Mouse (Mus musculus): ENCODE data around the gene Adgrv1. TPM values are rescaled to one million over a fixed set of nuclear protein-coding genes. Genes with fewer than 3 reads are reported as not detected.
A peak's percentile ranks its signal among the peaks of the same experiment; 100 is the strongest.

Gene Adgrv1
- polyA plus RNA-seq, 1 experiment from 2014 or later, result 4.6 TPM

GRCm38 (mm10) chr13:81316581-81316980 lies 316.4 kb downstream of the Adgrv1 start:
- no peak for ATAC-seq (ENCODE audit: low FRiP score, low TSS enrichment)
- H3K9ac ChIP-seq (ENCODE audit: low read depth, low read length), result no peak overlapping the region
- 88% methylated on average over 4 of the region's 4 CpGs for WGBS
- no peak overlapping the region for H3K4me2 ChIP-seq (replicated peaks; ENCODE audit: low read depth, low read length)
- H3K27ac ChIP-seq (ENCODE audit: low read depth, low read length), result no peak overlapping the region
- H3K27me3 ChIP-seq (ENCODE audit: control insufficient read depth, insufficient read depth, low read length), result no peaks in the 10 kb centered on the region
- no peaks in the 10 kb centered on the region for H3K4me1 ChIP-seq (ENCODE audit: control insufficient read depth, insufficient read depth, low read length)
- no peaks in the 10 kb centered on the region for H3K9me3 ChIP-seq (ENCODE audit: control insufficient read depth, low read length)
- no peaks in the 10 kb centered on the region for H3K36me3 ChIP-seq (ENCODE audit: control insufficient read depth, insufficient read depth, low read length)
- no peak overlapping the region for H3K4me3 ChIP-seq (ENCODE audit: low read length)

GRCm38 (mm10) chr13:81314306-81315120 lies 318.4 kb downstream of the Adgrv1 start:
- no peaks in the 10 kb centered on the region for H3K9me3 ChIP-seq (ENCODE audit: control insufficient read depth, low read length)
- H3K27ac ChIP-seq (ENCODE audit: low read depth, low read length), result no peak overlapping the region
- no peaks in the 10 kb centered on the region for H3K4me1 ChIP-seq (ENCODE audit: control insufficient read depth, insufficient read depth, low read length)
- no peaks in the 10 kb centered on the region for H3K27me3 ChIP-seq (ENCODE audit: control insufficient read depth, insufficient read depth, low read length)
- 57% methylated on average over 7 of the region's 7 CpGs for WGBS
- no peaks in the 10 kb centered on the region for H3K36me3 ChIP-seq (ENCODE audit: control insufficient read depth, insufficient read depth, low read length)
- no peak overlapping the region for H3K4me2 ChIP-seq (replicated peaks; ENCODE audit: low read depth, low read length)
- no peak overlapping the region for H3K9ac ChIP-seq (ENCODE audit: low read depth, low read length)
- ATAC-seq (ENCODE audit: low FRiP score, low TSS enrichment), result peak; percentile 64; the same call in 1 of the 2 replicates
- H3K4me3 ChIP-seq (ENCODE audit: low read length), result no peak overlapping the region

DNA sequence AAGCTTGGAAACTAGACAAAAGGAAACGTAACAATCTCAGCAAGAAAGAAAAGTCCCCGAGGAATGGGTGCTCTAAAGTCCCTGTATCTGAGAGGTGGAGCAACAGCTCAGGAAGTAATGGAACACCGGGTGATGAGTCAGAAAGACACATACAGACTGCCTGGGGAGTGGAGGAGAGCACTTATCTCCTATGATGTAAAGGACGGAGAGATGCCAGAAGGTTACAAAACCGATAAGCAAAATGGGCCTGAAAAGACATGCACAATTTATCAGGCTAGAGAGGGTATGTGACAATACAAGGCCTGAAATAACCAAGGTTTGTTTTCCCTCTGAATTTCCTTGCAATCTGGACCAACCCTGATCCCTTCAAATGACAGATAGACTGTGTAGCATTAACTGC lies 320.8 kb downstream of the Adgrv1 start:
- Histone ChIP-seq H3K36me3 (ENCODE audit: control insufficient read depth, insufficient read depth, low read length) (no peaks in the 10 kb centered on the region), H3K9me3 (ENCODE audit: control insufficient read depth, low read length) (no peaks in the 10 kb centered on the region), H3K4me3 (ENCODE audit: low read length) (no peak overlapping the region), H3K4me2 (replicated peaks; ENCODE audit: low read depth, low read length) (no peak overlapping the region), H3K27ac (ENCODE audit: low read depth, low read length) (no peak overlapping the region), H3K9ac (ENCODE audit: low read depth, low read length) (no peak overlapping the region), H3K27me3 (ENCODE audit: control insufficient read depth, insufficient read depth, low read length) (no peaks in the 10 kb centered on the region), H3K4me1 (ENCODE audit: control insufficient read depth, insufficient read depth, low read length) (no peaks in the 10 kb centered on the region)
- ATAC-seq (ENCODE audit: low FRiP score, low TSS enrichment), result no peak
- WGBS, result 66% methylated on average over 5 of the region's 5 CpGs

- Histone ChIP-seq H3K4me3 (ENCODE audit: low read length) (no peak overlapping the region), H3K27me3 (ENCODE audit: control insufficient read depth, insufficient read depth, low read length) (no peaks in the 10 kb centered on the region), H3K9ac (ENCODE audit: low read depth, low read length) (no peak overlapping the region), H3K4me1 (ENCODE audit: control insufficient read depth, insufficient read depth, low read length) (no peaks in the 10 kb centered on the region), H3K9me3 (ENCODE audit: control insufficient read depth, low read length) (no peaks in the 10 kb centered on the region), H3K4me2 (replicated peaks; ENCODE audit: low read depth, low read length) (no peak overlapping the region), H3K36me3 (ENCODE audit: control insufficient read depth, insufficient read depth, low read length) (no peaks in the 10 kb centered on the region), H3K27ac (ENCODE audit: low read depth, low read length) (no peak overlapping the region)
- WGBS, result 44% methylated on average over 1 of the region's 1 CpGs
- no peak for ATAC-seq (ENCODE audit: low FRiP score, low TSS enrichment)
Measured at GRCm38 (mm10) chr13:81300851-81301250, 332.1 kb downstream of the Adgrv1 start.

DNA sequence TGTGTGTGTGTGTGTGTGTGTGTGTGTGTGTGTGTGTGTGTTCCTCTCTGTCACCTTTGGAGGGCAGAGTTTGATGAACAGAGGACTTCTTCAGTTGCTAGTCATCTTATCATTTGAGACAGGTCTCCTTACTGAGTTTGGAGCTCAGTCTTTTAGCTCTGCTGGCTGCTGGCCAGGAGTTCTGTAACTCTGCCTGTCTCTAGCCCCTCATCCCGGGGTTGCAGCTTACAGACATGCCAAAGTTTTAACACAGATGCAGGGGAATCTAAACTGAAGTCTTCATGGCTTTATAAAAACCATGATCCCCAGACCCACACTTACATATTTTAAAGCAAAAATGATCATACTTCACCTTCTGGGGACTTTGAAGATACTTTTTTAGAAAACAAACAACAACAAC lies 338.8 kb downstream of the Adgrv1 start:
- Histone ChIP-seq H3K27me3 (ENCODE audit: control insufficient read depth, insufficient read depth, low read length) (no peaks in the 10 kb centered on the region), H3K27ac (ENCODE audit: low read depth, low read length) (no peak overlapping the region), H3K4me2 (replicated peaks; ENCODE audit: low read depth, low read length) (no peak overlapping the region), H3K4me3 (ENCODE audit: low read length) (no peak overlapping the region), H3K9me3 (ENCODE audit: control insufficient read depth, low read length) (no peaks in the 10 kb centered on the region), H3K9ac (ENCODE audit: low read depth, low read length) (no peak overlapping the region), H3K36me3 (ENCODE audit: control insufficient read depth, insufficient read depth, low read length) (no peaks in the 10 kb centered on the region), H3K4me1 (ENCODE audit: control insufficient read depth, insufficient read depth, low read length) (no peaks in the 10 kb centered on the region)
- ATAC-seq (ENCODE audit: low FRiP score, low TSS enrichment), result no peak
- WGBS, result 45% methylated on average over 1 of the region's 1 CpGs

DNA sequence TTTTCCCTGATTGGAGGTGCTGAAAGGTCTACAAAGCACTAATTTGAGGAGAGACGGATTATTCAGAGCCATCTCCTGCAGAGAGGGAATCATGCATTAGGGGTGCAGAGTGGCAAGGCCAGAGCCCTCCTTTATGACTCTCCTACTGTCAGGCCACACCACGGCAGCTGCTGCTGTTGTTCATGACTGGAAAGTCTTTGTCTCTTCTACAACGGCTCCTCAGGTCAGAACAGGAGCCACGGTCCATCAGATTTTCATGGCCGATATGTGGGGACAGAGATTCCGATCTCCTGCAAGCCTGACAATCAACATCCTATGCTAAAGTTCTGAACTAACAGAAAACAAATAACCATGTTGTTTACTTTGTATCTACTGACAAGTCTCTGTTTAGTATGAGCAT lies 350.8 kb downstream of the Adgrv1 start:
- Histone ChIP-seq H3K4me1 (ENCODE audit: control insufficient read depth, insufficient read depth, low read length) (no peaks in the 10 kb centered on the region), H3K9me3 (ENCODE audit: control insufficient read depth, low read length) (no peaks in the 10 kb centered on the region), H3K27me3 (ENCODE audit: control insufficient read depth, insufficient read depth, low read length) (no peaks in the 10 kb centered on the region), H3K36me3 (ENCODE audit: control insufficient read depth, insufficient read depth, low read length) (no peaks in the 10 kb centered on the region), H3K4me3 (ENCODE audit: low read length) (no peak overlapping the region), H3K4me2 (replicated peaks; ENCODE audit: low read depth, low read length) (no peak overlapping the region), H3K27ac (ENCODE audit: low read depth, low read length) (no peak overlapping the region), H3K9ac (ENCODE audit: low read depth, low read length) (no peak overlapping the region)
- no peak for ATAC-seq (ENCODE audit: low FRiP score, low TSS enrichment)
- 72% methylated on average over 6 of the region's 6 CpGs for WGBS

DNA sequence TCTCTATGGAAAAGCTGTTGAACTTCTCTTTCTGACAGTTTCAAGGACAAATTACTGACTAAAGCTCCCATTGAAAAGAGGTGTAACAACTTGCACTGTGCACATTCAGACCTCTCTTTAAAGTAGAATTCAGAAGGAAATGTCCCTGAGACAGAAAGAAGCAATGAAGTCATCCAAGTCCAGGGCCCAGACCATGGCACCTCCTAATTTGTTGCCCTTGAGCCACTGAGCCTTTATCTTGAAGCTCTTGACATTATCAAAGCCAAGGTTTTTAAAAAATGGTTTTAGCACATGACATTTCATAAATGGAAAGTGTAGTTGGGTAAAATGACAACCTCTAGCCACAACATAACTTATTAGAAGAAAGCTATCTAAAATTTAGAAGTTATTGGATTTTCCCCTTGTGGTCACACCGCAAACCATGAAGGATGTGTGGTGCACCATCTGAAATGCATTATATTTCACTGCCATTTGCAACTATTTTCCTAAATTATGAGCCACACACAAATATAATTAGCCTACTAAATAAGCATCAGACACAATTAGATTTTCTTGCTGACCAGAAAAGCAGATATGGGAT lies 352.2 kb downstream of the Adgrv1 start:
- H3K36me3 ChIP-seq (ENCODE audit: control insufficient read depth, insufficient read depth, low read length), result no peaks in the 10 kb centered on the region
- H3K4me2 ChIP-seq (replicated peaks; ENCODE audit: low read depth, low read length), result no peak overlapping the region
- no peaks in the 10 kb centered on the region for H3K27me3 ChIP-seq (ENCODE audit: control insufficient read depth, insufficient read depth, low read length)
- H3K4me3 ChIP-seq (ENCODE audit: low read length), result no peak overlapping the region
- H3K27ac ChIP-seq (ENCODE audit: low read depth, low read length), result no peak overlapping the region
- no peak for ATAC-seq (ENCODE audit: low FRiP score, low TSS enrichment)
- no peaks in the 10 kb centered on the region for H3K9me3 ChIP-seq (ENCODE audit: control insufficient read depth, low read length)
- no peak overlapping the region for H3K9ac ChIP-seq (ENCODE audit: low read depth, low read length)
- H3K4me1 ChIP-seq (ENCODE audit: control insufficient read depth, insufficient read depth, low read length), result no peaks in the 10 kb centered on the region
- WGBS, result 94% methylated on average over 1 of the region's 1 CpGs

DNA sequence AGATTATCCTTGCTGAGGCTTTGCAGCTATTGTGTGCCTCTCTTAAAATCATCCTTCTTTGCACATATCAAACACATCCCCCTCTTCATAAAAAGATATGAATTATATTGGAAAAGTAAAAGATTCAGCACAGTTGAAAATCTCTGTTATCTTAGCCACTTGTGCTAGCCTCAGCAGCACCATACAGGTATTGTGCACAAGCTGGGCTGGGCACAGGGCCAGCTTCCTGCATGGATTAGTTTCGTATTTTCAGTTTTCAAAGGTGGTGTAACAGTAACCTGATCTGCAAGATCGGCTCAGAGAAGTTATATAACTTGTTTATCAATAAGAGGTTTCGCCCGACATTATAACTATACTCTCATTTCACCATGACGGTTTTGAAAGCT lies 353.6 kb downstream of the Adgrv1 start:
- Histone ChIP-seq H3K27me3 (ENCODE audit: control insufficient read depth, insufficient read depth, low read length) (no peaks in the 10 kb centered on the region), H3K27ac (ENCODE audit: low read depth, low read length) (no peak overlapping the region), H3K9me3 (ENCODE audit: control insufficient read depth, low read length) (no peaks in the 10 kb centered on the region), H3K36me3 (ENCODE audit: control insufficient read depth, insufficient read depth, low read length) (no peaks in the 10 kb centered on the region), H3K9ac (ENCODE audit: low read depth, low read length) (no peak overlapping the region), H3K4me2 (replicated peaks; ENCODE audit: low read depth, low read length) (no peak overlapping the region), H3K4me3 (ENCODE audit: low read length) (no peak overlapping the region), H3K4me1 (ENCODE audit: control insufficient read depth, insufficient read depth, low read length) (no peaks in the 10 kb centered on the region)
- 74% methylated on average over 5 of the region's 5 CpGs for WGBS
- ATAC-seq (ENCODE audit: low FRiP score, low TSS enrichment), result no peak

- Histone ChIP-seq H3K27me3 (ENCODE audit: control insufficient read depth, insufficient read depth, low read length) (no peaks in the 10 kb centered on the region), H3K9ac (ENCODE audit: low read depth, low read length) (no peak overlapping the region), H3K4me3 (ENCODE audit: low read length) (no peak overlapping the region), H3K36me3 (ENCODE audit: control insufficient read depth, insufficient read depth, low read length) (no peaks in the 10 kb centered on the region), H3K4me2 (replicated peaks; ENCODE audit: low read depth, low read length) (no peak overlapping the region), H3K9me3 (ENCODE audit: control insufficient read depth, low read length) (no peaks in the 10 kb centered on the region), H3K4me1 (ENCODE audit: control insufficient read depth, insufficient read depth, low read length) (no peaks in the 10 kb centered on the region), H3K27ac (ENCODE audit: low read depth, low read length) (no peak overlapping the region)
- ATAC-seq (ENCODE audit: low FRiP score, low TSS enrichment), result no peak
- WGBS, result 82% methylated on average over 2 of the region's 2 CpGs
Measured at GRCm38 (mm10) chr13:81278669-81279350, 354.1 kb downstream of the Adgrv1 start.
